In genomic region chr2:31031972-31032371, GRCm38 (mm10) we compare ENCODE assay signal across 12 mouse cellular contexts.
"Had no signal": no experiment of that assay in that cellular context is flagged by ENCODE, and none has a peak within 500 bp of the region (broad histone marks: within the 10 kb centered on the region; RNA-seq: fewer than 3 reads in every experiment).

No protein-coding gene starts in this region.

- ATAC-seq: intestine, embryonic 16.5 days; midbrain, embryonic 16.5 days had no signal

- H3K27ac ChIP-seq: limb, embryonic 13.5 days; liver, embryonic 14.5 days; midbrain, embryonic 12.5 days; neural tube, embryonic 13.5 days had no signal

- H3K4me1 ChIP-seq: limb, embryonic 13.5 days; midbrain, embryonic 12.5 days; neural tube, embryonic 13.5 days had no signal

- H3K4me3 ChIP-seq: limb, embryonic 13.5 days; midbrain, embryonic 12.5 days; neural tube, embryonic 13.5 days had no signal

- H3K27me3 ChIP-seq: limb, embryonic 13.5 days; midbrain, embryonic 12.5 days; neural tube, embryonic 13.5 days had no signal

- H3K4me2 ChIP-seq: limb, embryonic 13.5 days; midbrain, embryonic 12.5 days; neural tube, embryonic 13.5 days had no signal

- H3K9ac ChIP-seq: limb, embryonic 13.5 days; liver, embryonic 14.5 days; midbrain, embryonic 12.5 days; neural tube, embryonic 13.5 days had no signal

- DNase-seq: left cerebral cortex, postnatal 4 days; lung, adult 18-20 months; retina, postnatal 1 day; right cerebral cortex, postnatal 4 days; spleen, adult 18-20 months; thymus, postnatal 36 days had no signal

- H3K9me3 ChIP-seq: limb, embryonic 13.5 days; midbrain, embryonic 12.5 days; neural tube, embryonic 13.5 days had no signal
